24 mouse cellular contexts compared by ENCODE assay signal in the genomic region with DNA sequence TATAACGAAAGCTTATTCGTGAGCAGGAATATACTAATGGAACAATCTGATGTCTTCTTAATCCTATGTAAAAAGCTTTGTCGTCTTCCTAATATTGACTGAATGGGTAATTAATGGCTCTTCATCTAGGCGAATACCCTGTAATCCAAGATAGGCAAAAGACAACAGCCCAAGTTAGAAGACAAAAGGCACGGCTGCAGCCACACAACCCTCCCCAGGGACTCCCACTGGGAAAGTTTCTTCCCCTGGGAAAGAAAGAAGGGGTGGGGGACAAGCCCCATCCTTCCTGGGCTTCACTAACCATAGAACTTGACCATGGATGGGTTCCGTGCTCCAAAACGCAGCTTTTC. TPM values are rescaled to one million over a fixed set of nuclear protein-coding genes. Genes with fewer than 3 reads are reported as not detected.
DNase-seq lines count a peak whose midpoint lies in the region; ATAC-seq and TF ChIP-seq lines count a peak whose summit lies in the region.
"Had no signal": no experiment of that assay in that cellular context is flagged by ENCODE, and none has a peak within 500 bp of the region (broad histone marks: within the 10 kb centered on the region; RNA-seq: fewer than 3 reads in every experiment).

No protein-coding gene starts in this region.

- ATAC-seq in midbrain, postnatal 0 days (ENCODE audit: low FRiP score): no peak
- ATAC-seq in embryonic facial prominence, embryonic 13.5 days (ENCODE audit: insufficient number of reproducible peaks, insufficient read depth, low FRiP score, low TSS enrichment, low read depth): no peak
- no peak for ATAC-seq in midbrain, embryonic 14.5 days (ENCODE audit: low FRiP score, low TSS enrichment)
- ATAC-seq: activated CD4-positive, CD25-positive, alpha-beta regulatory T cell, adult 4 months; forebrain, embryonic 16.5 days; hindbrain, embryonic 16.5 days; inflammation-experienced regulatory T-cells, adult 6 months; intestine, postnatal 0 days; Patski had no signal

- no peak for TF ChIP-seq POLR2A in thymus, adult 2 months (IDR thresholded peaks at IDR 0.05; ENCODE audit: control insufficient read depth, extremely low read depth, insufficient read depth, low read length, poor library complexity)

- H3K27ac ChIP-seq in midbrain, embryonic 10.5 days (replicated peaks): no peak overlapping the region
- no peak overlapping the region for H3K27ac ChIP-seq in midbrain, postnatal 0 days (ENCODE audit: low read depth, low read length)
- no peak overlapping the region for H3K27ac ChIP-seq in embryonic facial prominence, embryonic 13.5 days
- no peak overlapping the region for H3K27ac ChIP-seq in midbrain, embryonic 14.5 days (replicated peaks; ENCODE audit: low read depth, low read length)
- H3K27ac ChIP-seq in thymus, adult 2 months (ENCODE audit: control insufficient read depth, insufficient read depth, low read length): no peak overlapping the region
- H3K27ac ChIP-seq: hindbrain, embryonic 10.5 days had no signal

- no peak overlapping the region for H3K4me3 ChIP-seq in midbrain, embryonic 10.5 days
- H3K4me3 ChIP-seq in midbrain, postnatal 0 days (ENCODE audit: low read depth, low read length): no peak overlapping the region
- H3K4me3 ChIP-seq in embryonic facial prominence, embryonic 13.5 days: no peak overlapping the region
- H3K4me3 ChIP-seq in midbrain, embryonic 14.5 days (replicated peaks; ENCODE audit: low read depth, low read length): no peak overlapping the region
- no peak overlapping the region for H3K4me3 ChIP-seq in thymus, adult 2 months (ENCODE audit: control insufficient read depth, insufficient read depth, low read length)
- H3K4me3 ChIP-seq: erythroblast, embryonic 14.5 days; heart, embryonic 12.5 days; hindbrain, embryonic 10.5 days had no signal

- H3K36me3 ChIP-seq in midbrain, embryonic 10.5 days: no peaks in the 10 kb centered on the region
- no peaks in the 10 kb centered on the region for H3K36me3 ChIP-seq in midbrain, postnatal 0 days (ENCODE audit: insufficient read depth, low read length)
- H3K36me3 ChIP-seq in embryonic facial prominence, embryonic 13.5 days: no peaks in the 10 kb centered on the region
- no peaks in the 10 kb centered on the region for H3K36me3 ChIP-seq in midbrain, embryonic 14.5 days (ENCODE audit: control insufficient read depth, insufficient read depth, low read length)
- no peaks in the 10 kb centered on the region for H3K36me3 ChIP-seq in thymus, adult 2 months (ENCODE audit: control insufficient read depth, insufficient read depth, low read length)
- H3K36me3 ChIP-seq: heart, embryonic 12.5 days; hindbrain, embryonic 10.5 days had no signal

- no peak overlapping the region for H3K4me2 ChIP-seq in midbrain, postnatal 0 days (ENCODE audit: low read depth, low read length, poor library complexity, severe bottlenecking)
- H3K4me2 ChIP-seq in embryonic facial prominence, embryonic 13.5 days: peak overlapping the region; percentile 40
- H3K4me2 ChIP-seq in midbrain, embryonic 14.5 days (ENCODE audit: low read length): peak overlapping the region; percentile 11; the same call in 1 of the 2 replicates
- H3K4me2 ChIP-seq: heart, embryonic 12.5 days had no signal

- H3K9ac ChIP-seq in midbrain, postnatal 0 days (replicated peaks; ENCODE audit: low read length, poor library complexity, severe bottlenecking): no peak overlapping the region
- no peak overlapping the region; the same call in 1 of the 2 replicates for H3K9ac ChIP-seq in embryonic facial prominence, embryonic 13.5 days
- H3K9ac ChIP-seq in midbrain, embryonic 14.5 days (replicated peaks; ENCODE audit: low read length): no peak overlapping the region
- H3K9ac ChIP-seq: heart, embryonic 12.5 days had no signal

- TF ChIP-seq CTCF in midbrain, postnatal 0 days (IDR thresholded peaks at IDR 0.05): no peak
- no peak for TF ChIP-seq CTCF in thymus, adult 2 months (IDR thresholded peaks at IDR 0.05; ENCODE audit: borderline replicate concordance, control insufficient read depth, extremely low read depth, insufficient read depth, low read length, poor library complexity)

- H3K9me3 ChIP-seq in midbrain, embryonic 10.5 days (replicated peaks): no peaks in the 10 kb centered on the region
- no peaks in the 10 kb centered on the region for H3K9me3 ChIP-seq in midbrain, postnatal 0 days (ENCODE audit: low read length)
- no peaks in the 10 kb centered on the region for H3K9me3 ChIP-seq in embryonic facial prominence, embryonic 13.5 days
- no peaks in the 10 kb centered on the region for H3K9me3 ChIP-seq in midbrain, embryonic 14.5 days (ENCODE audit: control insufficient read depth, low read length)
- H3K9me3 ChIP-seq: heart, embryonic 12.5 days; hindbrain, embryonic 10.5 days had no signal

- peak; percentile 17 for DNase-seq in embryo, embryonic 11 days
- DNase-seq in embryo, embryonic 9.5 days (ENCODE audit: extremely low spot score): no peak
- DNase-seq in midbrain, embryonic 10.5 days (ENCODE audit: low spot score): peak; percentile 25
- no peak for DNase-seq in midbrain, postnatal 0 days (ENCODE audit: low spot score)
- DNase-seq in midbrain, embryonic 14.5 days: no peak
- DNase-seq in kidney, postnatal 36 days: no peak
- no peak for DNase-seq in thymus, adult 2 months
- DNase-seq: adrenal gland, postnatal 25 days; cerebellum, adult 18-20 months; cerebellum, adult 9-11 months; cerebellum, postnatal 36 days; gastrocnemius, postnatal 14 days had no signal

- WGBS in midbrain, embryonic 10.5 days: 4% methylated on average over 7 of the region's 7 CpGs
- 2% methylated on average over 7 of the region's 7 CpGs for WGBS in midbrain, postnatal 0 days
- 12% methylated on average over 7 of the region's 7 CpGs for WGBS in embryonic facial prominence, embryonic 13.5 days
- WGBS in midbrain, embryonic 14.5 days: 2% methylated on average over 7 of the region's 7 CpGs
- 5% methylated on average over 7 of the region's 7 CpGs for WGBS in thymus, adult 2 months

- H3K27me3 ChIP-seq in midbrain, embryonic 10.5 days (ENCODE audit: low read depth, poor library complexity, severe bottlenecking): peaks cover 100% of the 10 kb centered on the region
- peaks cover 93% of the 10 kb centered on the region for H3K27me3 ChIP-seq in midbrain, postnatal 0 days (ENCODE audit: insufficient read depth, low read length)
- peaks cover 98% of the 10 kb centered on the region for H3K27me3 ChIP-seq in embryonic facial prominence, embryonic 13.5 days
- peaks cover 97% of the 10 kb centered on the region for H3K27me3 ChIP-seq in midbrain, embryonic 14.5 days (ENCODE audit: control insufficient read depth, insufficient read depth, low read length)
- peaks cover 42% of the 10 kb centered on the region for H3K27me3 ChIP-seq in thymus, adult 2 months (ENCODE audit: control insufficient read depth, insufficient read depth, low read length)
- H3K27me3 ChIP-seq: CH12.LX, Patski had no signal

- peaks cover 32% of the 10 kb centered on the region for H3K4me1 ChIP-seq in midbrain, embryonic 10.5 days
- no peaks in the 10 kb centered on the region for H3K4me1 ChIP-seq in midbrain, postnatal 0 days (ENCODE audit: insufficient read depth, low read length)
- peaks cover 29% of the 10 kb centered on the region for H3K4me1 ChIP-seq in embryonic facial prominence, embryonic 13.5 days
- H3K4me1 ChIP-seq in midbrain, embryonic 14.5 days (ENCODE audit: control insufficient read depth, insufficient read depth, low read length): no peaks in the 10 kb centered on the region
- no peaks in the 10 kb centered on the region for H3K4me1 ChIP-seq in thymus, adult 2 months (replicated peaks; ENCODE audit: control insufficient read depth, insufficient read depth, low read length)

RNA-seq across cellular contexts. Expression of a gene that starts 8.3 kb away (rescaled TPM):
- polyA plus RNA-seq in midbrain, embryonic 10.5 days (2016; fragmentation: Nextera tagmentation; extraction: Ambion mirVana): 27.8 and 47.0 TPM in 2 replicates
- 10.4 and 13.5 TPM in 2 replicates for total RNA-seq in midbrain, postnatal 0 days (2014; rRNA removed)
- polyA plus RNA-seq in midbrain, postnatal 0 days (2015; fragmentation: Nextera tagmentation; extraction: Ambion mirVana): 28.7 and 29.9 TPM in 2 replicates
- 62.5 and 65.6 TPM in 2 replicates for polyA plus RNA-seq in embryonic facial prominence, embryonic 13.5 days (2015; fragmentation: Nextera tagmentation; extraction: Ambion mirVana)
- polyA plus RNA-seq in midbrain, embryonic 14.5 days (2014; fragmentation: Nextera tagmentation; extraction: Ambion mirVana): 27.0 and 27.5 TPM in 2 replicates
- 0.19 and 0.26 TPM in 2 replicates for polyA plus RNA-seq in thymus, adult 2 months (2012; rRNA removed)
- total RNA-seq: CH12.LX; granulocyte monocyte progenitor cell, adult 5-6 weeks had no signal
- polyA plus RNA-seq: activated CD4-positive, CD25-positive, alpha-beta regulatory T cell, adult 4 months; erythroblast, embryonic 14.5 days had no signal

Comparison
In these comparisons a context has a peak if more than half of its experiments do, and no peak if none do; other contexts are left out.
1. DNase-seq: peak in embryo, embryonic 11 days (single experiment) and midbrain, embryonic 10.5 days (single experiment); none in embryo, embryonic 9.5 days (single experiment), midbrain, postnatal 0 days (single experiment), midbrain, embryonic 14.5 days (single experiment), kidney, postnatal 36 days (0 of 2) and thymus, adult 2 months (single experiment).
2. RNA of a gene that starts 8.3 kb away (polyA plus RNA-seq): 62.5 to 65.6 TPM in embryonic facial prominence, embryonic 13.5 days, 28.7 to 29.9 TPM in midbrain, postnatal 0 days, 27.8 to 47.0 TPM in midbrain, embryonic 10.5 days and 27.0 to 27.5 TPM in midbrain, embryonic 14.5 days; 0.19 to 0.26 TPM in thymus, adult 2 months; every median in the first group is over 10 times any median in the second.